Mouse (Mus musculus) stomach, embryonic 16.5 days (tissue): ENCODE results near the gene Tmem274. TPM values are rescaled to one million over a fixed set of nuclear protein-coding genes. Genes with fewer than 3 reads are reported as not detected.
"Not testable (repeated sequence)": the region's sequence is repeated elsewhere in the genome, so short reads cannot be mapped to it uniquely, and the experiment has no call there.

ENCODE experiments used
- ATAC-seq: fragments of 200-750 bp; cut with Nextera tagmentation; 2 replicates; pipeline ENCODE4 v1.8.0; 2017; ENCODE audit warnings: moderate number of reproducible peaks, moderate TSS enrichment; ENCODE audit not compliant: insufficient read depth, low FRiP score
- H3K27ac ChIP-seq: fragments of 300-500 bp; sonication (generic); 2 replicates; pipeline ENCODE4 v1.5.1; 2014; ENCODE audit warnings: low read length
- H3K27me3 ChIP-seq: fragments of 300-500 bp; sonication (generic); 2 replicates; pipeline ENCODE4 v1.6.1; 2014; ENCODE audit warnings: low read length, control low read depth, mixed read lengths; ENCODE audit not compliant: control insufficient read depth, insufficient read depth
- H3K36me3 ChIP-seq: fragments of 300-500 bp; sonication (generic); 2 replicates; pipeline ENCODE4 v1.6.1; 2014; ENCODE audit warnings: low read length; ENCODE audit not compliant: control insufficient read depth, insufficient read depth
- H3K4me1 ChIP-seq: fragments of 300-500 bp; sonication (generic); 2 replicates; pipeline ENCODE4 v1.6.1; 2014; ENCODE audit warnings: low read length, control low read depth, mixed read lengths; ENCODE audit not compliant: control insufficient read depth, insufficient read depth
- H3K4me2 ChIP-seq: fragments of 300-500 bp; sonication (generic); 2 replicates; pipeline ENCODE4 v1.6.1; 2014; ENCODE audit warnings: low read depth, low read length, mixed read lengths
- H3K4me3 ChIP-seq: fragments of 300-500 bp; sonication (generic); replicated peaks from 2 replicates; pipeline ENCODE4 v1.5.1; 2014; ENCODE audit warnings: mild to moderate bottlenecking, low read length
- H3K9ac ChIP-seq: fragments of 300-500 bp; sonication (generic); 2 replicates; pipeline ENCODE4 v1.6.1; 2014; ENCODE audit warnings: low read length
- H3K9me3 ChIP-seq: fragments of 300-500 bp; sonication (generic); replicated peaks from 2 replicates; pipeline ENCODE4 v1.6.1; 2016; ENCODE audit warnings: low read length, control low read depth; ENCODE audit not compliant: control insufficient read depth
- WGBS: fragments of 180-500 bp; shearing (Covaris S2); extraction: QIAGEN DNeasy Blood & Tissue Kit; methylation state at CpG from one replicate; pipeline ENCODE4 v1.1.7; 2014; 5-methylcytosine and 5-hydroxymethylcytosine counted together
- polyA plus RNA-seq: library from polyadenylated mRNA; unstranded; fragments of >200 nt; fragmentation: Nextera tagmentation; extraction: Ambion mirVana; gene quantifications from 2 replicates; pipeline ENCODE4 v1.2.1, GENCODE M21; 2015

The Tmem274 gene
- polyA plus RNA-seq, 1 experiment from 2014 or later, result 0.39 TPM

DNA sequence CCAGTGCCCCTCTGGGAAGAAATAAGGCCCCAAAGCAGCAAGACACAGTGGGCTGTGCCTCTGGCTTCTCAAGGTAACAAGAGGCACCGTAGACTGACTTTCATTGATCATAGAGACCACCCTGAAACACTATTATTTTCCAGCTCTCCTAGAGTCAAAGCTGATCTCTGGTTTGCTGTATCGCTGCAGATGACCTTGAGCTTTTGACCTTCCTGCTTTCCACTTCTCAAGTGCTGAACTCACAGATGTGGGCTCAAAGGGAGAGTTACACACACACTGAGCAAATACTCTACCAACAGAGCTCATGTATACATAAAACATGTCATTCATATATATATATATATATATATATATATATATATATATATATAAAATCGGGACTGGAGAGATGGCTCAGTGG is 26.5 kb upstream of the Tmem274 start:
- Histone ChIP-seq H3K27me3 (no peaks in the 10 kb centered on the region), H3K36me3 (no peaks in the 10 kb centered on the region), H3K9me3 (no peaks in the 10 kb centered on the region), H3K9ac (no peak overlapping the region), H3K4me2 (no peak overlapping the region), H3K27ac (no peak overlapping the region), H3K4me1 (peaks cover 4% of the 10 kb centered on the region), H3K4me3 (no peak overlapping the region)
- 78% methylated on average over 3 of the region's 3 CpGs for WGBS
- ATAC-seq, result no peak

DNA sequence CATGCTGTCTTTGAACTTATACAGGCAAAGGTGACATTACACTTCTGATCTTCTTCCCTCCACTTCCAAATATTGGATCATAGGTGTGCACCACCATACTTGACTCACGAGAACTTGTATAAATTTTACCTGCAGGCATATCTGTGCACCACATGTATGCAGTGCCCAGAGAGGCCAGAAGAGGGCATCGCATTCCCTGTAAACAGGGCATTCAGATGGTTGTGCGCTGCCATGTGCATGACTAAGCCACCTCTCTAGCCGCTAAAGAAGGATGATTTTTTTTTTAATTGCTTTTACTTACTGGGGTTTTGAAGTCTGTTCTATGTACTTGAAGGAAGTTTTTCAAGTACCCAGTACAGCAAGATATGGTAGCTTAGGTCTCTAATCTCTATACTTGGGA is 23.5 kb upstream of the Tmem274 start:
- WGBS, result 78% methylated on average over 4 of the region's 4 CpGs
- no peak for ATAC-seq
- Histone ChIP-seq H3K4me3 (no peak overlapping the region), H3K9ac (no peak overlapping the region), H3K27ac (no peak overlapping the region), H3K4me1 (no peaks in the 10 kb centered on the region; the same call in 1 of the 2 replicates), H3K27me3 (no peaks in the 10 kb centered on the region), H3K36me3 (no peaks in the 10 kb centered on the region), H3K4me2 (no peak overlapping the region), H3K9me3 (no peaks in the 10 kb centered on the region)

DNA sequence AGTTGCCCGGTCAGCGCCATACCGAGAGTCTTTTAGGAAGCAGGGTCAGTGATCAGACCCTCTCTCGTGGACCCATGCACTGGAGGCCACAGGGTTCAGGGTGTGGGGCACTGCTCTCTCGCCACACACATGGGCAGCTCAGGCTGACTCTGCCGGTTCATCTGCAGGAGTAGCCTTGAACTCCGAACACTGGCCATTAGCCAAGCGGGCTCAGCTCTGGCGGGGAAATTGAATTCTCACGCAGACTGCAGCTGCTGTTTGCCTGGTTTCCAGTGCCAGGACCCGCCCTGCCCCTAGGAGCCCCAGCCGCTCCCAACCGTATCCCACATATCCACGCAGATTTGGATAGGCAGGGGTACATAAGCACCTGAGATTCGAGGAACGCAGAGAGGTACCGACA is 22.9 kb upstream of the Tmem274 start:
- WGBS, result 71% methylated on average over 17 of the region's 17 CpGs
- Histone ChIP-seq H3K27me3 (no peaks in the 10 kb centered on the region), H3K4me1 (no peaks in the 10 kb centered on the region; the same call in 1 of the 2 replicates), H3K27ac (no peak overlapping the region), H3K9me3 (no peaks in the 10 kb centered on the region), H3K4me3 (no peak overlapping the region), H3K36me3 (no peaks in the 10 kb centered on the region), H3K9ac (no peak overlapping the region), H3K4me2 (no peak overlapping the region)
- no peak for ATAC-seq

DNA sequence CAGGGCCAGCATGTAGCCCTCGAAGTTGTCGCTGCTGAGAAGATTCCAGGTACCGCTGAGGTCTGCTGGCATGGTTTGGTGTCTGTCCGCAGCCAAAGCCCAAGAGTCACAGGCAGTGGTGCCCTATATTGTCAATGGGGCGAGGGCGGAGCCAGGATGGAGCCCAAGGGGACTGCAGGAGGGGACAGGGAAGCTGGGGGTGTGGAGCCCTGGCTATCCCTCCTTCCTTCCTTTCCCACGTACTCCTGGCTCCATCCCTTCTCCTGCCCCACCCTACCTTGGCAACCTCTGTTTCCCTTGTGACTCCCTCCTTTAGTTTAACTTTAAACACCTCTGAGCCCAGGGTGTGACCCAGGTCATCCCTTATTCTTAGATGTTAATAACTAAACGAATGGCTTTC is 22.3 kb upstream of the Tmem274 start, which contains the start of gene Rbp7:
Gene Rbp7, minus strand, starts transcription at position 100 of the 400 bp plus-strand sequence.
- Histone ChIP-seq H3K9ac (no peak within 1 kb of the TSS), H3K36me3 (no peaks in the 10 kb centered on the region), H3K4me2 (no peak within 1 kb of the TSS), H3K27me3 (no peaks in the 10 kb centered on the region), H3K4me1 (no peaks in the 10 kb centered on the region; the same call in 1 of the 2 replicates), H3K27ac (no peak within 1 kb of the TSS), H3K9me3 (no peaks in the 10 kb centered on the region), H3K4me3 (no peak within 1 kb of the TSS)
- 39% methylated on average over 8 of the region's 8 CpGs for WGBS
- ATAC-seq, result no peak

DNA sequence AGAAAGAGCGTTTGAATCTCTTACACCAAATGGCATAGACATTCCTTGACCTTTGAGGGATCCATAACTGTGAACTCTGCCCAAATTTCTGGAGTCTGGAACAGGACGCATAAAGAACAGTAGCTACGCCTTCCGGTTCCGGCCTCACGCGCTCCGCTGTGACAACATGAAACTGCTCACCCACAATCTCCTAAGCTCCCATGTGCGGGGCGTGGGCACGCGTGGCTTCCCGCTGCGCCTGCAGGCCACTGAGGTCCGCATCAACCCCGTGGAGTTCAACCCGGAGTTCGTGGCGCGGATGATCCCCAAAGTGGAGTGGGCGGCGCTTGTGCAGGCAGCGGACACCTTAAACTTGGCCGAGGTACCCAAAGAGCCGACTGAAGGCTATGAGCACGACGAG is 20.0 kb upstream of the Tmem274 start:
- not testable (repeated sequence) for H3K9ac ChIP-seq, H3K4me2 ChIP-seq
- 0 out of 2 replicates have a peak, but pooled peaks have one; percentile 33 for ATAC-seq

DNA sequence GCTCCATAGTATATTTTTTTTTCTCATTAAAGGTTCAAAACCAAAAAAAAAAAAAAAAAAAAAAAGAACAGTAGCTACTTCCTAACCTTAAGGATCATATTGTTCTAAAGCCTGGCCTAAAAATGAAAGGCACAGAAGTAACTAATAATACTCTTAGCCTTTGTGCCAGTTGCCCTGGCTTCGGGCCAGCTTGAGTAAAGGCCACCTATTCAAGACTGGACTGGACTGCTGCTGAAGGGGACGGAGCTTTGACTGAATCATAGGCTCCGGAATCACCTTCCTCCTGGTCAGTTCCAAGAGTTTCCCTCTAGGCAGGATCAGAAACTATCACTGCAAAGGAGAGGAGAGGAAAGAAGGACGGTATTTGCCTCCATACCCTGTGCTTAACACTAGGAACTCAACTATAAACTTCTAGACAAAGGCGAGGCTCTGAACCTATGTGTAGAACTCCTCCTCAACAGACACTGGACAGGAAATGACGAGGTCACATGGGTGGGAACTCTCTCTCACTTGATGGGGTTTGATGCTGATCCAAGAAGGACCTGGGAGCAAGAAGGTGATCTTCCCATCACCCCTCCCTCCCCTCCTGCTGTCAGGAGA is 19.2 kb upstream of the Tmem274 start:
- ATAC-seq, result no peak
- Histone ChIP-seq H3K27ac (no peak overlapping the region), H3K4me1 (no peaks in the 10 kb centered on the region; the same call in 1 of the 2 replicates), H3K9me3 (no peaks in the 10 kb centered on the region), H3K4me2 (no peak overlapping the region), H3K4me3 (no peak overlapping the region), H3K36me3 (no peaks in the 10 kb centered on the region), H3K9ac (no peak overlapping the region), H3K27me3 (no peaks in the 10 kb centered on the region)
- 71% methylated on average over 6 of the region's 6 CpGs for WGBS

More for the DNA sequence above, 20.0 kb upstream of the Tmem274 start:
- H3K4me1 ChIP-seq, H3K27ac ChIP-seq, H3K36me3 ChIP-seq, H3K27me3 ChIP-seq, H3K4me3 ChIP-seq, H3K9me3 ChIP-seq: not testable (repeated sequence)
- 84% methylated on average over 27 of the region's 27 CpGs for WGBS

DNA sequence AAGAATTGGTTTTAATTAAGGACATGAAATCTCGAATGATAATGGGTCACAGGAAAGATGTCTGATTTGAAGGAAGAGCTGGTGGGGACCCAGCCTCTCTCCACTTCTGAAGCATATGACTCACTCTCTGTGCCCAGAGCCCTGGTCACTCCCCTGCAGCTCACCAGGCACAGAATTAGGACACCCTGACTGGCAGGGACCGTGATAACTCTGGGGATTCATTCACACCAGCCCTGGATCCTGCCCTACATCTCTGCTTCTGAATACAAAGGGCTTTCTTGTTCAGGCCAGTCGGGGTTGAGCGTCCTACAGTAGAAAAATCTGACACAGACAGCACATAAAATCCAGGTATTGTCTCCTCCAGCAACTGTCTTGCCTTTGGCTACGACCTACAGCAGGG is 18.7 kb upstream of the Tmem274 start:
- Histone ChIP-seq H3K27me3 (no peaks in the 10 kb centered on the region), H3K36me3 (no peaks in the 10 kb centered on the region), H3K9ac (no peak overlapping the region), H3K9me3 (no peaks in the 10 kb centered on the region), H3K4me3 (no peak overlapping the region), H3K27ac (no peak overlapping the region), H3K4me2 (no peak overlapping the region), H3K4me1 (no peaks in the 10 kb centered on the region; the same call in 1 of the 2 replicates)
- ATAC-seq, result no peak
- WGBS, result 56% methylated on average over 5 of the region's 5 CpGs

DNA sequence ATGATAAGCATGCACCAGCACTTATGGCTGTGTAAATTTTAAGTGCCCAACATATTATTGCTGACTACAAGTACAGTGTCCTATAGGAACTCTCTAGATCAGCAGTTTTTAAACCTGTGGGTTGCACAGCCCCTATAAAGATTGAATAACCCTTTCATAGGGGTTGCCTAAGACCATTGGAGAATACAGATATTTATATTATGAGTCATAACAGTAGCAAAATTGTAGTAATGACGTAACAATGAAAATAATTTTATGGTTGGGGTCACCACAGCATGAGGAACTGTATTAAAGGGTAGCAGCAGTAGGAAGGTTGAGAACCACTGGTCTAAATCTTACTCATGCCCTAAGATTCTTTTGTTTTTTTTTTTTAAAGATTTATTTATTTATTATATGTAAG is 17.8 kb upstream of the Tmem274 start:
- H3K9ac ChIP-seq, result no peak overlapping the region
- H3K27ac ChIP-seq, result no peak overlapping the region
- H3K27me3 ChIP-seq, result no peaks in the 10 kb centered on the region
- H3K4me3 ChIP-seq, result no peak overlapping the region
- ATAC-seq, result no peak
- H3K9me3 ChIP-seq, result no peaks in the 10 kb centered on the region
- H3K4me1 ChIP-seq, result no peaks in the 10 kb centered on the region; the same call in 1 of the 2 replicates
- H3K4me2 ChIP-seq, result no peak overlapping the region
- H3K36me3 ChIP-seq, result no peaks in the 10 kb centered on the region
- 70% methylated on average over 1 of the region's 1 CpGs for WGBS

DNA sequence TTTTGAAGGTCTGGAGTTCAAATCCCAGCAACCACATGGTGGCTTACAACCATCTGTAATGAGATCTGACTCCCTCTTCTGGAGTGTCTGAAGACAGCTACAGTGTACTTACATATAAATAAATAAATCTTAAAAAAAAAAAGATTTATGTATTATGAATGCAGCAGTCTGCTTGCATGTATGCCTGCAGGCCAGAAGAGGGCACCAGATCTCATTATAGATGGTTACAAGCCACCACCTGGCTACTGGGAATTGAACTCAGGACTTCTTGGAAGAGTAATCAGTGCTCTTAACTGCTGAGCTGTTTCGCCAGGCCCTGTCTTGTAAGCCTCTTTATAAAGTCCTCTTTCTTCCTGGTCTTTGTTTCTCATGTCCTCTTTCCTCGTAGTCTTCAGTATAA is 16.7 kb upstream of the Tmem274 start:
- H3K4me1 ChIP-seq, H3K9ac ChIP-seq, H3K36me3 ChIP-seq, H3K27ac ChIP-seq, H3K4me2 ChIP-seq, H3K9me3 ChIP-seq, H3K27me3 ChIP-seq, H3K4me3 ChIP-seq, ATAC-seq: not testable (repeated sequence)
- 96% methylated on average over 2 of the region's 2 CpGs for WGBS
